Mouse (Mus musculus): ENCODE measurements around the gene Babam1. TPM values are rescaled to one million over a fixed set of nuclear protein-coding genes. Genes with fewer than 3 reads are reported as not detected.

Gene Babam1
- polyA plus RNA-seq, 1 experiment from 2014 or later: 106 TPM

GRCm38 (mm10) chr8:71388267-71388666 is 8.4 kb upstream of the Babam1 start:
- Histone ChIP-seq H3K4me3 (ENCODE audit: low read depth, low read length) (no peak overlapping the region), H3K4me1 (replicated peaks; ENCODE audit: control insufficient read depth, insufficient read depth, low read length) (peaks cover 5% of the 10 kb centered on the region), H3K36me3 (ENCODE audit: control insufficient read depth, insufficient read depth, low read length) (no peaks in the 10 kb centered on the region), H3K27me3 (ENCODE audit: control insufficient read depth, insufficient read depth, low read length) (no peaks in the 10 kb centered on the region), H3K9me3 (ENCODE audit: control insufficient read depth, low read length) (no peaks in the 10 kb centered on the region), H3K27ac (ENCODE audit: low read depth, low read length) (no peak overlapping the region), H3K9ac (ENCODE audit: low read depth, low read length) (no peak overlapping the region), H3K4me2 (replicated peaks; ENCODE audit: low read depth, low read length) (no peak overlapping the region)
- DNase-seq (ENCODE audit: low spot score): no peak
- no peak for ATAC-seq (ENCODE audit: low FRiP score)
- WGBS: 88% methylated on average over 1 of the region's 1 CpGs

DNA sequence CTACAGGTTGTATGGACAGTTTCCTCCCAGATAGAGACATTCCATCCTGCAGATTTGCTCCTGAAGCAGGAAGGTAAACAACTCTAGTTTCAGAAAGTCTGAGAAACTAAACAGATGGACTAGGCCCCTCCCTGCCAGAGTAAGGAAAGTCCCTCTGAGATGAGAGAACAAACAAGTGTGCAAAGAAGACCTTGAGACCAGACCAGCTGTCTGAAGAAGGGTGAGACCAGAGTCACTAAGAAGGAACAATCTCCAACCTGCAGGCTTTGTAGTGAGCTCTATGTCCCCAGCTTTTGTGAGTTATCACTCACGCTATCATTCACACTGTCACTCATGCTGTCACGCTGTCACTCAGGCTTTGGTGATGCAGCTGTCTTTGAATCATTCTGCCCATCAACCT is 5.0 kb upstream of the Babam1 start:
- Histone ChIP-seq H3K27ac (ENCODE audit: low read depth, low read length) (no peak overlapping the region), H3K9ac (ENCODE audit: low read depth, low read length) (no peak overlapping the region), H3K27me3 (ENCODE audit: control insufficient read depth, insufficient read depth, low read length) (no peaks in the 10 kb centered on the region), H3K4me3 (ENCODE audit: low read depth, low read length) (no peak overlapping the region), H3K4me2 (replicated peaks; ENCODE audit: low read depth, low read length) (no peak overlapping the region), H3K36me3 (ENCODE audit: control insufficient read depth, insufficient read depth, low read length) (no peaks in the 10 kb centered on the region), H3K9me3 (ENCODE audit: control insufficient read depth, low read length) (no peaks in the 10 kb centered on the region), H3K4me1 (replicated peaks; ENCODE audit: control insufficient read depth, insufficient read depth, low read length) (no peaks in the 10 kb centered on the region; the same call in 1 of the 2 replicates)
- DNase-seq (ENCODE audit: low spot score) (no peak), ATAC-seq (ENCODE audit: low FRiP score) (no peak)
- 87% methylated on average over 2 of the region's 2 CpGs for WGBS

DNA sequence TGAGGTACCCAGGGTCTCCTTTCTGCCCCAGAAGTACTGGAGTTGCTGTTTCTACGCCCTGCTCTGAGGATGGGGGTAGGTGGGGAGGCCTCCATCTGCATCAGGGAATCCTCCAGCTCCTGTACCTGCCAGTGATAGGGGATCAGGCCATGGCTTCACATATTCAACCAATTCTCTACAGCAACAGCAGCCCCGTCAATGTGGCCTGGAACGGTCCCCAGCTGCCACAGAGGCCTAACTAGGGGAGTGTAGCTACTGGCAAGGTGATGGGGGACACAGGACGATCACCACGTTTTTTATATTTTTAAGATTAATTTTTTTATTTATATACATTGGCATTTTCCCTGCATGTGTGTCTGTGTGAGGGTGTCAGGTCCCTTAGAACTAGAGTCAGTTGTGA is 4.3 kb upstream of the Babam1 start:
- 78% methylated on average over 5 of the region's 5 CpGs for WGBS
- Histone ChIP-seq H3K4me3 (ENCODE audit: low read depth, low read length) (no peak overlapping the region), H3K4me1 (replicated peaks; ENCODE audit: control insufficient read depth, insufficient read depth, low read length) (no peaks in the 10 kb centered on the region; the same call in none of the 2 replicates), H3K27ac (ENCODE audit: low read depth, low read length) (no peak overlapping the region), H3K9me3 (ENCODE audit: control insufficient read depth, low read length) (no peaks in the 10 kb centered on the region), H3K36me3 (ENCODE audit: control insufficient read depth, insufficient read depth, low read length) (no peaks in the 10 kb centered on the region), H3K4me2 (replicated peaks; ENCODE audit: low read depth, low read length) (no peak overlapping the region), H3K27me3 (ENCODE audit: control insufficient read depth, insufficient read depth, low read length) (no peaks in the 10 kb centered on the region), H3K9ac (ENCODE audit: low read depth, low read length) (no peak overlapping the region)
- DNase-seq (ENCODE audit: low spot score) (no peak), ATAC-seq (ENCODE audit: low FRiP score) (no peak)

DNA sequence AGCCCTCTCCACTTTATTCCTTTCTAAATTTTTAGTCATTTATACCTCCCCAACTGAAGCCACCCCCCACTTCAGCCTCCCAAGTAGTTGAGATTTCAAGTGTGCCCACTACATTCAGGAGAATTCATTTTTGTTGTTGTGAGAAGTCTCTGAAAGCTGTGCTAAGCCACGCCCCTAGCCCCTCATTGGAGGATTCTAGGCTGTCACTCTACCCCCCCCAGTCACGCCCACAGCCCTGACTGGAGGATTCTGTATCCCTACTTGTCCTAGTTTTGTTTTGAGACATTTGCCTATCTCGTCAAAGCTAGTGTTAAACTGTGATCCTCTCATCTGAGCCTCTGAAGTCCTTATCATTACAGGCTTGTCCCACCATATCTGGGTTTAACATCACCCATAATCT is 3.8 kb upstream of the Babam1 start:
- Histone ChIP-seq H3K4me3 (ENCODE audit: low read depth, low read length) (no peak overlapping the region), H3K9ac (ENCODE audit: low read depth, low read length) (no peak overlapping the region), H3K27ac (ENCODE audit: low read depth, low read length) (no peak overlapping the region), H3K9me3 (ENCODE audit: control insufficient read depth, low read length) (no peaks in the 10 kb centered on the region), H3K36me3 (ENCODE audit: control insufficient read depth, insufficient read depth, low read length) (no peaks in the 10 kb centered on the region), H3K27me3 (ENCODE audit: control insufficient read depth, insufficient read depth, low read length) (no peaks in the 10 kb centered on the region), H3K4me2 (replicated peaks; ENCODE audit: low read depth, low read length) (no peak overlapping the region), H3K4me1 (replicated peaks; ENCODE audit: control insufficient read depth, insufficient read depth, low read length) (peaks cover 4% of the 10 kb centered on the region)
- WGBS: 5% methylated on average over 3 of the region's 3 CpGs
- ATAC-seq (ENCODE audit: low FRiP score) (no peak), DNase-seq (ENCODE audit: low spot score) (peak; percentile 67)

GRCm38 (mm10) chr8:71394481-71394880 is 2.2 kb upstream of the Babam1 start:
- no peaks in the 10 kb centered on the region for H3K27me3 ChIP-seq (ENCODE audit: control insufficient read depth, insufficient read depth, low read length)
- no peak overlapping the region for H3K4me2 ChIP-seq (replicated peaks; ENCODE audit: low read depth, low read length)
- no peak overlapping the region for H3K4me3 ChIP-seq (ENCODE audit: low read depth, low read length)
- ATAC-seq (ENCODE audit: low FRiP score) (no peak), DNase-seq (ENCODE audit: low spot score) (no peak)
- H3K9me3 ChIP-seq (ENCODE audit: control insufficient read depth, low read length): no peaks in the 10 kb centered on the region
- 77% methylated on average over 7 of the region's 7 CpGs for WGBS
- H3K4me1 ChIP-seq (replicated peaks; ENCODE audit: control insufficient read depth, insufficient read depth, low read length): peaks cover 4% of the 10 kb centered on the region
- no peak overlapping the region for H3K27ac ChIP-seq (ENCODE audit: low read depth, low read length)
- no peak overlapping the region for H3K9ac ChIP-seq (ENCODE audit: low read depth, low read length)
- 0 out of 2 replicates have a peak, but pooled peaks cover 4% of the 10 kb centered on the region for H3K36me3 ChIP-seq (ENCODE audit: control insufficient read depth, insufficient read depth, low read length)

- no peak for ATAC-seq (ENCODE audit: low FRiP score)
- H3K9ac ChIP-seq (ENCODE audit: low read depth, low read length): no peak overlapping the region
- H3K4me2 ChIP-seq (replicated peaks; ENCODE audit: low read depth, low read length): no peak overlapping the region
- H3K27me3 ChIP-seq (ENCODE audit: control insufficient read depth, insufficient read depth, low read length): no peaks in the 10 kb centered on the region
- no peak for DNase-seq (ENCODE audit: low spot score)
- 0 out of 2 replicates have a peak, but pooled peaks cover 4% of the 10 kb centered on the region for H3K36me3 ChIP-seq (ENCODE audit: control insufficient read depth, insufficient read depth, low read length)
- H3K4me3 ChIP-seq (ENCODE audit: low read depth, low read length): no peak overlapping the region
- peaks cover 4% of the 10 kb centered on the region for H3K4me1 ChIP-seq (replicated peaks; ENCODE audit: control insufficient read depth, insufficient read depth, low read length)
- no peak overlapping the region for H3K27ac ChIP-seq (ENCODE audit: low read depth, low read length)
- no peaks in the 10 kb centered on the region for H3K9me3 ChIP-seq (ENCODE audit: control insufficient read depth, low read length)
- 85% methylated on average over 10 of the region's 10 CpGs for WGBS
These were observed 1.6 kb upstream of the Babam1 start for GRCm38 (mm10) chr8:71395071-71395470.

GRCm38 (mm10) chr8:71395629-71396028 is 1.0 kb upstream of the Babam1 start, which contains the start of gene Ushbp1:
Ushbp1 (minus strand) TSS chr8:71395802.
- 88% methylated on average over 9 of the region's 9 CpGs for WGBS
- H3K27ac ChIP-seq (ENCODE audit: low read depth, low read length): 0 out of 2 replicates have a peak within 1 kb of the TSS, but pooled peaks have one; percentile 49
- DNase-seq (ENCODE audit: low spot score) (no peak), ATAC-seq (ENCODE audit: low FRiP score) (no peak)
- H3K4me1 ChIP-seq (replicated peaks; ENCODE audit: control insufficient read depth, insufficient read depth, low read length): peaks cover 4% of the 10 kb centered on the region
- no peaks in the 10 kb centered on the region for H3K9me3 ChIP-seq (ENCODE audit: control insufficient read depth, low read length)
- peak within 1 kb of the TSS; percentile 27; the same call in 1 of the 2 replicates for H3K9ac ChIP-seq (ENCODE audit: low read depth, low read length)
- peak within 1 kb of the TSS; percentile 76 for H3K4me3 ChIP-seq (ENCODE audit: low read depth, low read length)
- H3K36me3 ChIP-seq (ENCODE audit: control insufficient read depth, insufficient read depth, low read length): 0 out of 2 replicates have a peak, but pooled peaks cover 4% of the 10 kb centered on the region
- H3K4me2 ChIP-seq (replicated peaks; ENCODE audit: low read depth, low read length): peak within 1 kb of the TSS; percentile 76
- no peaks in the 10 kb centered on the region for H3K27me3 ChIP-seq (ENCODE audit: control insufficient read depth, insufficient read depth, low read length)

GRCm38 (mm10) chr8:71397701-71398100 is 1.0 kb downstream of the Babam1 start:
- 0 out of 2 replicates have a peak, but pooled peaks cover 4% of the 10 kb centered on the region for H3K36me3 ChIP-seq (ENCODE audit: control insufficient read depth, insufficient read depth, low read length)
- H3K27ac ChIP-seq (ENCODE audit: low read depth, low read length): no peak overlapping the region
- no peaks in the 10 kb centered on the region for H3K27me3 ChIP-seq (ENCODE audit: control insufficient read depth, insufficient read depth, low read length)
- WGBS: 88% methylated on average over 12 of the region's 12 CpGs
- no peaks in the 10 kb centered on the region for H3K9me3 ChIP-seq (ENCODE audit: control insufficient read depth, low read length)
- ATAC-seq (ENCODE audit: low FRiP score): no peak
- no peak for DNase-seq (ENCODE audit: low spot score)
- peak overlapping the region; percentile 76 for H3K4me2 ChIP-seq (replicated peaks; ENCODE audit: low read depth, low read length)
- peak overlapping the region; percentile 67; the same call in 1 of the 2 replicates for H3K9ac ChIP-seq (ENCODE audit: low read depth, low read length)
- peaks cover 4% of the 10 kb centered on the region for H3K4me1 ChIP-seq (replicated peaks; ENCODE audit: control insufficient read depth, insufficient read depth, low read length)
- peak overlapping the region; percentile 76 for H3K4me3 ChIP-seq (ENCODE audit: low read depth, low read length)

DNA sequence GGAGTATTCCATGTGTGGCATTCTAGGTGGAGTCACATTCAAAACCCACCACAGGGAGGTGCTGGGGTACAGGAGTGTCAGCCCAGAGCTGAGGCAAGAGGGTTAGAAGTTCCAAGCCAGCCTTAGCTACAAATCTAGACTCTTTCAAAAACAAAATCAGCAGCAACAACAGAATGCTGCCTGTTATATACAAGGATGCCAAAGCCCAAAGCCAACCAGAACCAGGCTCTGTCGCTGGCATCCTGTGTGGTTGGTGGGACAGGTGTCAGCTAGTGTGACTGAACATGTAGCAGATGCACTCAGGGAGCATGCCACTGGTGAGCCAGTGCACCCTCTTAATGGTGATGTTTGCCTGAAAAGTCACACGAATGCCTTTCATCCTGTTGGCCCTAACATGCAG is 4.2 kb downstream of the Babam1 start:
- H3K27me3 ChIP-seq (ENCODE audit: control insufficient read depth, insufficient read depth, low read length): no peaks in the 10 kb centered on the region
- DNase-seq (ENCODE audit: low spot score) (no peak), ATAC-seq (ENCODE audit: low FRiP score) (no peak)
- H3K9me3 ChIP-seq (ENCODE audit: control insufficient read depth, low read length): no peaks in the 10 kb centered on the region
- H3K4me3 ChIP-seq (ENCODE audit: low read depth, low read length): no peak overlapping the region
- no peak overlapping the region for H3K9ac ChIP-seq (ENCODE audit: low read depth, low read length)
- peaks cover 4% of the 10 kb centered on the region for H3K4me1 ChIP-seq (replicated peaks; ENCODE audit: control insufficient read depth, insufficient read depth, low read length)
- H3K36me3 ChIP-seq (ENCODE audit: control insufficient read depth, insufficient read depth, low read length): 0 out of 2 replicates have a peak, but pooled peaks cover 4% of the 10 kb centered on the region
- no peak overlapping the region for H3K4me2 ChIP-seq (replicated peaks; ENCODE audit: low read depth, low read length)
- 97% methylated on average over 2 of the region's 2 CpGs for WGBS
- H3K27ac ChIP-seq (ENCODE audit: low read depth, low read length): no peak overlapping the region

Measured in hindbrain, embryonic 11.5 days (tissue).